Mouse (Mus musculus) brain, embryonic 14.5 days (tissue): ENCODE results near the gene Hspbap1.

Experiments
- CTCF ChIP-seq: fragments of 200-500 bp; IDR thresholded peaks from 2 replicates; pipeline ENCODE4 v1.5.1; 2012; ENCODE audit warnings: inconsistent platforms, mild to moderate bottlenecking, moderate library complexity, borderline replicate concordance; ENCODE audit not compliant: insufficient read depth, insufficient read length; ENCODE audit errors: extremely low read depth
- POLR2A ChIP-seq: fragments of 200-500 bp; IDR thresholded peaks from 2 replicates; pipeline ENCODE4 v1.6.1; 2012; ENCODE audit warnings: mild to moderate bottlenecking, inconsistent platforms, borderline replicate concordance; ENCODE audit not compliant: poor library complexity, insufficient read depth, insufficient read length, severe bottlenecking; ENCODE audit errors: extremely low read depth

GRCm38 (mm10) chr16:35741621-35742020 lies 28.6 kb upstream of the Hspbap1 start:
- TF ChIP-seq POLR2A (no peak), CTCF (no peak)
